Mouse (Mus musculus) neural tube, postnatal 0 days (tissue): Measurements from ENCODE around the gene Hormad2. TPM values are rescaled to one million over a fixed set of nuclear protein-coding genes. Genes with fewer than 3 reads are reported as not detected.

Experiments
- polyA plus RNA-seq: library from polyadenylated mRNA; unstranded; fragments of >200 nt; fragmentation: Nextera tagmentation; extraction: Ambion mirVana; gene quantifications from 2 replicates; pipeline ENCODE4 v1.2.1, GENCODE M21; 2015

Gene Hormad2
- polyA plus RNA-seq: 0.18 TPM in 1 of 2 replicates, not detected in the other

DNA sequence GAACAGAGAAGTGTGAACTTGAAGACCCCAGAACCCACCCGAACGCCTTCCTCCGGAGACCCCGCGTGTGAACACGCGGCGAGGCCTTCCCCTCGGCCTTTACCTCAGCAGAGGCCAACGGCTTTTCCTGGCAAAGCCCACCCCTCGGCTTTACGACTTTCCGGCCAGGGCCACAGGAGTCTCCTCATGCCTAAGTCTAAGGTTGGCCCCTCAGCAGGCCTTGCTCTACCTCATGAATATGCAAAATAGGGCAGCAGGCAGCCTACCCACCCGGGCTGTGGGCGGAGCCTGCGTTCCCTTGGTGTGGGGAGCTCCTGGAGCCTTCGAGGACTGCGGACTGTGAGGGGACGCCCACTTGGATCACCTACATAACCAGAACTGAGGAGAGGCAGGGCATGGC lies at the start of gene Hormad2:
Gene Hormad2, minus strand, starts transcription at position 128 of the 400 bp plus-strand sequence.

Other genes with a start within 250 kb of the Hormad2 start
- 18.2 and 20.5 TPM in 2 replicates for gene Castor1, start 222.9 kb downstream of the Hormad2 start, polyA plus RNA-seq
- gene Osm, start 204.7 kb downstream of the Hormad2 start, polyA plus RNA-seq: 0.10 TPM in 1 of 2 replicates, not detected in the other
- gene Lif, start 183.5 kb downstream of the Hormad2 start, polyA plus RNA-seq: 0.04 and 0.13 TPM in 2 replicates
- gene Mtmr3, start 153.8 kb upstream of the Hormad2 start, polyA plus RNA-seq: 19.9 and 22.5 TPM in 2 replicates
- gene Gm11032, start 179.0 kb upstream of the Hormad2 start, polyA plus RNA-seq: not detected in 2 replicates
- gene Ascc2, start 196.6 kb upstream of the Hormad2 start, polyA plus RNA-seq: 15.1 and 16.0 TPM in 2 replicates